ENCODE assay signal across 9 mouse cellular contexts in the genomic region with DNA sequence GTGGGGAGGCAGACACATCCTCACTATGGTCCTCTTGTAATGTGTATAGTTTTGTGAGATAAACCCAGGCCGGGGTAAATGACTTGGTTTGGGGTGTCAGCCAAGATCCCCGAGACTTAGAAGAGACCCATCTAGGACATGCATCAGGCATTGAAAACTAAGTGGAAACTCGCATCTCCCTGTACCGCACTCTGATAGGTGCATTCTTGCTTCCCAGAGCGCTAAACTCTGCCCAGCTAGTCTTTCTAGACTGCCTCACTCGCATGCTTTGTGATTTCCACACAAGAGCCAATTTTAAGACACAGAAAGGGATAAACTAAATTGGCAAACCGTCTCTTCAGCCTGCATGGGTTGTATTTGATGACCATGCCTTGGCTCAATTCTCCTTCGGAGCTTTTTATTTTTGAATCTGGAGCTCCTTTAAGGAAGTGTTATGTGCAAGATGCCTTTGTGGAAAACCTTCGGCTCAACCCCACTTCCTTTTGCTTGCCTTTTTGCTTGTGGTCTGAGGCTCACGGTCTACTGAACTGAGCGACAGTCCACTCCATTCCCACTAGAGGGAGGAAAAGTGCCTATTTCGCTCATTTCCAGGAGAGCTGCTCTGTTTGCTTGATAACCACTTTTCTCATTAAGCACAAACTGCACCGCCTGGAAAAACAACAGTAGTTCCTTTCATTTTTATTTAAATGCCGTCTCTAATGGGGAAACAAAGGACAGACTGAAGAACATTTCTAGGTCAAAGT. TPM values are rescaled to one million over a fixed set of nuclear protein-coding genes. Genes with fewer than 3 reads are reported as not detected.
DNase-seq lines count a peak whose midpoint lies in the region; ATAC-seq and TF ChIP-seq lines count a peak whose summit lies in the region.
"Had no signal": no experiment of that assay in that cellular context is flagged by ENCODE, and none has a peak within 500 bp of the region (broad histone marks: within the 10 kb centered on the region; RNA-seq: fewer than 3 reads in every experiment).

No protein-coding gene starts in this region.

- ATAC-seq in hindbrain, embryonic 16.5 days, result peak; percentile 85
- ATAC-seq in midbrain, embryonic 11.5 days (ENCODE audit: low FRiP score), result peak; percentile 62; the same call in 1 of the 2 replicates
- ATAC-seq in CD4-positive, CD25-positive, alpha-beta regulatory T cell, adult 4 months, result no peak

- H3K9me3 ChIP-seq in ES-Bruce4 (replicated peaks; ENCODE audit: control insufficient read depth, insufficient read depth, low read length, poor library complexity, severe bottlenecking), result no peaks in the 10 kb centered on the region
- H3K9me3 ChIP-seq in hindbrain, embryonic 16.5 days (ENCODE audit: control insufficient read depth, low read length), result no peaks in the 10 kb centered on the region
- H3K9me3 ChIP-seq in midbrain, embryonic 11.5 days (ENCODE audit: control insufficient read depth, low read length), result no peaks in the 10 kb centered on the region
- H3K9me3 ChIP-seq: embryonic facial prominence, embryonic 12.5 days had no signal

- 36% methylated on average over 14 of the region's 14 CpGs for WGBS in hindbrain, embryonic 16.5 days
- 43% methylated on average over 14 of the region's 14 CpGs for WGBS in midbrain, embryonic 11.5 days

- intact Hi-C loops in left cerebral cortex, adult 2 months (cut with DNase I), result no loop called here

- TF ChIP-seq CTCF in ES-Bruce4 (IDR thresholded peaks at IDR 0.05; ENCODE audit: low read depth, low read length), result peak; percentile 28
- TF ChIP-seq CTCF in embryonic fibroblast, embryonic 13.5 days (IDR thresholded peaks at IDR 0.05; ENCODE audit: borderline replicate concordance, insufficient read depth, low read length), result peak; percentile 37; the same call in 1 of the 2 replicates
- peak; percentile 68 for TF ChIP-seq CTCF in left cerebral cortex, adult 2 months (IDR thresholded peaks at IDR 0.05)

- TF ChIP-seq EP300 in ES-Bruce4 (IDR thresholded peaks at IDR 0.05; ENCODE audit: insufficient read depth, low read depth, low read length), result no peak

- H3K36me3 ChIP-seq in ES-Bruce4 (ENCODE audit: control insufficient read depth, insufficient read depth, low read length, poor library complexity, severe bottlenecking), result no peaks in the 10 kb centered on the region
- no peaks in the 10 kb centered on the region for H3K36me3 ChIP-seq in hindbrain, embryonic 16.5 days (ENCODE audit: control insufficient read depth, insufficient read depth, low read length)
- no peaks in the 10 kb centered on the region for H3K36me3 ChIP-seq in midbrain, embryonic 11.5 days (ENCODE audit: control insufficient read depth, insufficient read depth, low read length)
- H3K36me3 ChIP-seq: embryonic facial prominence, embryonic 12.5 days had no signal

- H3K9ac ChIP-seq in ES-Bruce4 (ENCODE audit: low read depth, poor library complexity, severe bottlenecking), result no peak overlapping the region
- H3K9ac ChIP-seq in hindbrain, embryonic 16.5 days (ENCODE audit: low read depth, low read length), result peak overlapping the region; percentile 27; the same call in 1 of the 2 replicates
- H3K9ac ChIP-seq in midbrain, embryonic 11.5 days (ENCODE audit: low read length), result no peak overlapping the region
- H3K9ac ChIP-seq: embryonic facial prominence, embryonic 12.5 days had no signal

- peak; percentile 14 for DNase-seq in 3T3-L1 (ENCODE audit: low read depth, low spot score)
- DNase-seq in left cerebral cortex, adult 2 months (ENCODE audit: extremely low spot score in 1 of 2, low spot score in 2 of 2), result peak; percentile 28 to 34
- DNase-seq in midbrain, embryonic 11.5 days (ENCODE audit: low spot score, missing footprints), result peak; percentile 91

- H3K4me1 ChIP-seq in ES-Bruce4 (ENCODE audit: control insufficient read depth, insufficient read depth, low read length), result no peaks in the 10 kb centered on the region
- H3K4me1 ChIP-seq in embryonic fibroblast, embryonic 13.5 days (ENCODE audit: control insufficient read depth, insufficient read depth, low read length), result no peaks in the 10 kb centered on the region
- H3K4me1 ChIP-seq in hindbrain, embryonic 16.5 days (ENCODE audit: control insufficient read depth, insufficient read depth, low read depth, low read length), result peaks cover 8% of the 10 kb centered on the region
- H3K4me1 ChIP-seq in midbrain, embryonic 11.5 days (ENCODE audit: control insufficient read depth, insufficient read depth, low read length), result no peaks in the 10 kb centered on the region; the same call in 1 of the 2 replicates
- H3K4me1 ChIP-seq: embryonic facial prominence, embryonic 12.5 days had no signal

- TF ChIP-seq POLR2A in ES-Bruce4 (IDR thresholded peaks at IDR 0.05; ENCODE audit: insufficient read depth, low read length), result no peak
- TF ChIP-seq POLR2A in embryonic fibroblast, embryonic 13.5 days (IDR thresholded peaks at IDR 0.05; ENCODE audit: low read depth, low read length), result no peak

- H3K27ac ChIP-seq in ES-Bruce4 (ENCODE audit: insufficient read depth, low read length), result no peak overlapping the region
- H3K27ac ChIP-seq in embryonic fibroblast, embryonic 13.5 days (ENCODE audit: insufficient read depth, low read length), result no peak overlapping the region
- no peak overlapping the region; the same call in 1 of the 2 replicates for H3K27ac ChIP-seq in hindbrain, embryonic 16.5 days (ENCODE audit: low read depth, low read length)
- H3K27ac ChIP-seq in left cerebral cortex, adult 2 months, result no peak overlapping the region
- no peak overlapping the region for H3K27ac ChIP-seq in midbrain, embryonic 11.5 days (ENCODE audit: low read depth, low read length)
- H3K27ac ChIP-seq: embryonic facial prominence, embryonic 12.5 days had no signal

- H3K27me3 ChIP-seq in ES-Bruce4 (ENCODE audit: control insufficient read depth, insufficient read depth, low read length, poor library complexity, severe bottlenecking), result no peaks in the 10 kb centered on the region
- no peaks in the 10 kb centered on the region for H3K27me3 ChIP-seq in hindbrain, embryonic 16.5 days (replicated peaks; ENCODE audit: control insufficient read depth, insufficient read depth, low read length)
- no peaks in the 10 kb centered on the region for H3K27me3 ChIP-seq in midbrain, embryonic 11.5 days (ENCODE audit: control insufficient read depth, insufficient read depth, low read length)
- H3K27me3 ChIP-seq: embryonic facial prominence, embryonic 12.5 days had no signal

- H3K4me2 ChIP-seq in hindbrain, embryonic 16.5 days (ENCODE audit: low read length), result peak overlapping the region; percentile 35
- no peak overlapping the region for H3K4me2 ChIP-seq in midbrain, embryonic 11.5 days
- H3K4me2 ChIP-seq: embryonic facial prominence, embryonic 12.5 days had no signal

- H3K4me3 ChIP-seq in ES-Bruce4 (ENCODE audit: low read depth, low read length), result no peak overlapping the region
- H3K4me3 ChIP-seq in embryonic fibroblast, embryonic 13.5 days (ENCODE audit: insufficient read depth, low read length), result no peak overlapping the region
- no peak overlapping the region for H3K4me3 ChIP-seq in hindbrain, embryonic 16.5 days (ENCODE audit: low read length)
- no peak overlapping the region for H3K4me3 ChIP-seq in left cerebral cortex, adult 2 months
- H3K4me3 ChIP-seq in midbrain, embryonic 11.5 days (ENCODE audit: low read depth, low read length), result no peak overlapping the region
- H3K4me3 ChIP-seq: embryonic facial prominence, embryonic 12.5 days; myocyte had no signal

RNA-seq across cellular contexts. Expression of gene Cmpk2, which starts 19.0 kb away (rescaled TPM):
- polyA plus RNA-seq in ES-Bruce4 (2011; ENCODE audit: insufficient read depth, insufficient read length, low read depth, missing spikeins), result 0.96 and 1.0 TPM in 2 replicates
- 0.77 and 1.2 TPM in 2 replicates for polyA plus RNA-seq in embryonic fibroblast, embryonic 13.5 days (2011; ENCODE audit: insufficient read length, low read depth, missing spikeins)
- 23.6 and 23.9 TPM in 2 replicates for polyA plus RNA-seq in hindbrain, embryonic 16.5 days (2015; fragmentation: Nextera tagmentation; extraction: Ambion mirVana)
- 10 to 100 TPM; 19.5 to 21.9 TPM for total RNA-seq in left cerebral cortex, adult 2 months (2021)
- polyA plus RNA-seq in midbrain, embryonic 11.5 days (2014; fragmentation: Nextera tagmentation; extraction: Ambion mirVana), result 7.6 and 7.8 TPM in 2 replicates
- 1 to 10 TPM; 8.2 to 8.8 TPM for polyA plus RNA-seq in CD4-positive, CD25-positive, alpha-beta regulatory T cell, adult 4 months (2017; shearing (Covaris generic))
- polyA plus RNA-seq: myocyte had no signal

RNA-seq across cellular contexts. Expression of gene Rsad2, which starts 31.8 kb away (rescaled TPM):
- polyA plus RNA-seq in ES-Bruce4 (2011; ENCODE audit: insufficient read depth, insufficient read length, low read depth, missing spikeins), result 0.42 and 0.52 TPM in 2 replicates
- 0.82 and 1.4 TPM in 2 replicates for polyA plus RNA-seq in embryonic fibroblast, embryonic 13.5 days (2011; ENCODE audit: insufficient read length, low read depth, missing spikeins)
- 0.34 and 0.88 TPM in 2 replicates for polyA plus RNA-seq in hindbrain, embryonic 16.5 days (2015; fragmentation: Nextera tagmentation; extraction: Ambion mirVana)
- 1 to 10 TPM in 1 of 2 experiments, under 1 TPM in 1; 0.66 to 1.3 TPM for total RNA-seq in left cerebral cortex, adult 2 months (2021)
- 0.14 and 0.18 TPM in 2 replicates for polyA plus RNA-seq in midbrain, embryonic 11.5 days (2014; fragmentation: Nextera tagmentation; extraction: Ambion mirVana)
- polyA plus RNA-seq in CD4-positive, CD25-positive, alpha-beta regulatory T cell, adult 4 months (2017; shearing (Covaris generic)), result 1 to 10 TPM; 3.9 to 5.8 TPM

Comparison
In these comparisons a context has a peak if more than half of its experiments do, and no peak if none do; other contexts are left out.
1. DNase-seq: peak in every context shown above with its lines; median percentile 91 in midbrain, embryonic 11.5 days; 31 in left cerebral cortex, adult 2 months; 14 in 3T3-L1.